Mouse (Mus musculus): ENCODE measurements around the gene Trip6. TPM values are rescaled to one million over a fixed set of nuclear protein-coding genes. Genes with fewer than 3 reads are reported as not detected.

Gene Trip6
- total RNA-seq (2021), result 10 to 100 TPM; 32.5 to 36.0 TPM

DNA sequence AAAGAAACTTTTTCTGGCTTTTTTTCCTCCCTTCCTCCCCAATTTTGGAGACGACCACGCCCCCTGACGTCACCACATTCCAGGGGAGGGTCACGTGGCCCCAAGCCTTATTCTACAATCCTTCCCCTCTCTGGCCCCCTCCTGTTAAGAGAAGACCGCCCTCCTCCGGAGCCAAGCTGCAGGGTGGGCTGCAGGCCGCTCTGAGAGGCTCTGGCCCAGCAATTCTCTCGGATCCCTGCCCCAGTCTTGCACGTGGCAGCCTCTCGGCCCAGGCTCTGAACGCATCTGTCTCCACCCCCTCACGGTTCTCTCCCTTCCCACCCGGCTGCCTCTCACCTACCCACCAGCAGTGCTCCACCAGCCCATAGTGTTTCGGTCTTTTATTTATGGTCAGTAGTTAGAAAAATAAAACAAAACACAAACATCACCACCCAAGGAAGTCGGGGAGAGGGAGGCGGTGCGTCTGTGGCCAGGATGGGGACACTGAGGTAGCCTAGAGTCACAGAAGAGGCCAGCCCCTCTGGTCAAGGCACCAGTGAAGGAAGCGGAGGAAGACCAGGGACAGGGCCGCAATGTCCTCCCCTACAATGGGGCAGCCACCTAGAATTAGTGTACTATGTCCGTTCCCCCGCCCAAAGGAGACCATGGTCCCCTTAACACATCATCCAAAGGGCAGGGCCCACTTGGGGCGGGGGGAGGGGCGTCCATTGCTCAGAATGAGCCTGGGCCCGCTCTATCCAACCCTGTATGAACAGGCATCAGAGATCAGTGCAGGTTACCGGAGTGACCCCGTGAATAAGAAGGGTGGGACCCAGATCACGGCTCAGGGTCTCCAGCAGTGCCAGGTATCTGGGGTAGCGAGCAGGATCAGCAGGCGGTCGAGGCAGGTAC is at the start of gene Trip6:
TSS of gene Trip6 (minus strand) at position 212 of the 891 bp plus-strand sequence.
- DNase-seq, result peak; percentile 95

DNA sequence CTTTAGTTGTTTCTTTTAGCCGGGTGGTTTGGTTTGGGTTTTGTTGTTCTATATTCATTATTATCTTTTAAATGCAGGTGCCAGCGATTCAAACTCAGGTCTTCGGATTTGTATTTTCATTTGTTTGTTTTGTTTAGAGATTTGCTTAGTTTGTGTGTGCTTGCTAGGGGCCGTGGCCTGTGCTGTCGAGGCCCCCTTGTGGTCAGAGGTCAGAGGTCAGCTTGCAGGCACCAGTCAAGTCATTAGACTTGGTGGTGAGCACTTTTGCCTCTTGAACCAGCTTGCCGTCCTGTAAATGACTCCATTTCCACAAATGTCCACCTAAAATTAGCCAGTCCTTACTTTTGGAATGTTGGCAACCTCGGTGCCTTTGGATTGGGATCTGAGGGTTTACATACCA is 44.2 kb upstream of the Trip6 start:
- DNase-seq, result no peak

DNA sequence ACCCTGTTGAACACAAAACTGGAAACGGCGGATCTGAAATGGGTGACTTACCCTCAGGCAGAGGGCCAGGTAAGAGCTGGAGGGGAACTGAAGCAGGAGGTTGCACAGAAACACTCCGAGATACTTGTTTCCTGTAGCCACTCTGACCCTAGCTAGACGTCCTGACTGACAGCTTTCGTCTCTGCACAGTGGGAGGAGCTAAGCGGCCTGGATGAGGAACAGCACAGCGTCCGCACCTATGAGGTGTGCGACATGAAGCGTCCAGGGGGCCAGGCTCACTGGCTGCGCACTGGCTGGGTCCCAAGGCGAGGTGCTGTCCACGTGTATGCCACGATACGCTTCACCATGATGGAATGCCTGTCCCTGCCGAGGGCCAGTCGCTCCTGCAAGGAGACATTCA is 39.9 kb upstream of the Trip6 start:
- DNase-seq, result no peak

DNA sequence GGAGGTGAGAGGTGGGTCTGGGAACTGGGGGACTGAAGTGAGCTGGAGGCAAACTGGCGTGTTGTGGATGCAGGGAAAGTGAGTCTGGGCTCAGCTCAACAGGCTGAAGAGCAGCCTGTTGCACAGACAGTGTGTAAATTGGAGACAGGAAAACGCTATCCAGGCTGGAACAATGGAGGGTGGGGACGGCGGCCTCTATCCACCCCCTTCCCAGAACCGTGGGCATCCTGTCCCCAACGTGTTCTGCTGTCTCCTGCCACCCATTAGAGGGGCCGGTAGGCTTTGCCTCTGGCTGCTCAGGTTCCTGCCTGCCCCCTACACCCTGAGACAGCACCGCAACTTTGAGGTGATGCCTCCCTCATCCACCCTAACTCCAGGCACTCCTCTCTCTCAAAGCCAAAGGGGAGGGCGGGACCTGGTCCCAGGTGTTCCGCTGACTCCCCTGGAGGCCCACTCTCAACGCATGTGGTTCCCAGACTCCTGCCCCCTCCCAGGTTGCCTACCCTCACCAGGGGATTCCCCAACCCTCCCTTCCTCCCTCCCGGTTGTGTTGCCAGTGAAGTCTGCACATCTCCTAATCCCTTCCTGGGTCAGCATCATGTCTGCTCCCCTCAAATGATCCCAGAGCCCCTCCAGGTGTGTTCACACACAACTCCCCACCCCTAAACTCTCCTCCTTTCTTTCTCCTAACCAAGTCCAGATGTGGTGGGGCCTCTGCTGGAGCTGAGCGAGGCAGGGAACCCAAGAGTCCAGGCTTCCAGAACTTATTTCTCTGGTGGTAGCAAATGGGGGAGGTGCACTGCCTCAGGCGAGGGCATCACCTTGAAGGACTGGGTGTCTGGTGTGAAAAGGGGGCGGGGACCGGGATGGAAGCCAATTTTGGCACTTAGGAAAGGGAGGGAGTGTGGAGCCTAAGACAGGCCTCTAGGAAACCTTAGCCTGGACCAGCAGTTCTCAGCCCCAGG is 38.1 kb upstream of the Trip6 start:
- DNase-seq, result peak; percentile 80

DNA sequence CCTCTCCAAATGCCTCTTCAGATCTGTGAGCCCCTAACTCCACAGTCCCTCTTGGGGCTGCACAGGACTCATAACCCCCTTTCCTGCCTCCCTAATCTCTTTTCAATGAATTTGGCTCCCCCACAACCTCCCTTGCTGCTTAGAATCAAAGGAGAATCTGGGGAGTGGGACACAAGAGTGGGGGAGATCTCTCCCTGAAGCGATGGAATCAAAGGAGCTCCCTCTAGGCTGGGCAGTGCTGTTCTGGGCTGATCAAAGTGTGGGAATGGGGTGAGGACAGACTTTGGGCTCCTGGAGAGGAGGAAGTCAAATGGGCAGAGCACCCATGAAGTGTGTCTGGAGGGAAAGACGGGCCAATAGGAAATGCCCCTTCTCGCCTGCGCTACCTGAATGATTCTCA is 37.2 kb upstream of the Trip6 start:
- DNase-seq, result no peak

DNA sequence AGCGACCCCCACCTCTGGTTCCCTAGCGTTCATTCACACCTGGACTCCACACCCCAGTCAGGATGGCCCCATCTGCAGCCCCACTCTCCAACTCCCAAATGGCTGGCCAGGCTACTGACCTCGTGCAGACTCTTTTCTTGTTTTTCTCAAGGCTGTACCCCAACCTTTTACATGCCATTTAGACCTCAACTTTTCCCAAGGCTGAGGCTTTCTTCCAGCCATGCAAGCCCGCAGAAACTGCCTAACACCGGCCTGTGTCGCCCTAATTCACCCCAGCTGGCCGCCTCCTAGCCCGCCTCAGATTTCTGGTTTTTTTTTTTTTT is 36.8 kb upstream of the Trip6 start:
- DNase-seq, result no peak

DNA sequence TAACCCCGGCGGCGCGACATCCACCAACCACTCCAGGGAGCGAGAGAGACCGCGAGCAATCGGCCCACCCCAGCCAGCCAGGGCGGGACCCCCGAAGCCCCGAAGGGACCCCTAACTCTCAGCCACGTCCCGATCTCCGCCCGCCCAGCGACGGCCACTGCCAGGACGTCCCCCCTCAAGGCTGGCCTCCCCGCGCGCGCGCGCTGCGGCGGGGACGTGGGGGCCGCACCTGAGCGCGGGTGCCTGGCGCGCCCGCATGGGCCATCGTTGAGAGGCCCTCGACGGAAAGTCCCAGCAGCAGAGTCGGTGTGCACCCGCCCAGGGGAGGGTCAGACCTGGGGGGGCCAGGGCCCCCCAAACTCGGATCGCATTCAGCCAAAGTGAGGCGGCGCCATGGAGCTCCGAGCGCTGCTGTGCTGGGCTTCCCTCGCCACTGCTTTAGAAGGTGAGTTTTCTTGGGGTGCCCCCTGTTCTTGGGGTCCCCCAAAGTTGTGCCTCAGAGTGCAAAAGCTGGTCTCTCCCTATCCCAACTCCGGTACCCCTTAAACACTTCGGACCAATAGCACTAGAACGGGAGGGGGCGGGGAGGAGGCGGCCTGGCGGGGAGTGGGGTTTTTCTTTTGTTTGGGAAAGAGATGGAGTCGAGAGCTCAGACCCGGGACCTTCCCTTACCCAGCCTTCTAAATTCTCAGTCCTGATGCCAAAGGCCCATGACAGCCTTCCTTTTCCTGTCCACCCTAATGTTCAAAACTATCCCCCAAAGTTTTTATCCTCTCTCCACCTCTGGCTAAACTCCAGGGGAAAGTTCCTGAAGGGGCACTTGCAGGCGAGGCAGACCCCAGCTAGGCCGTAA is 36.2 kb upstream of the Trip6 start:
- no peak for DNase-seq

DNA sequence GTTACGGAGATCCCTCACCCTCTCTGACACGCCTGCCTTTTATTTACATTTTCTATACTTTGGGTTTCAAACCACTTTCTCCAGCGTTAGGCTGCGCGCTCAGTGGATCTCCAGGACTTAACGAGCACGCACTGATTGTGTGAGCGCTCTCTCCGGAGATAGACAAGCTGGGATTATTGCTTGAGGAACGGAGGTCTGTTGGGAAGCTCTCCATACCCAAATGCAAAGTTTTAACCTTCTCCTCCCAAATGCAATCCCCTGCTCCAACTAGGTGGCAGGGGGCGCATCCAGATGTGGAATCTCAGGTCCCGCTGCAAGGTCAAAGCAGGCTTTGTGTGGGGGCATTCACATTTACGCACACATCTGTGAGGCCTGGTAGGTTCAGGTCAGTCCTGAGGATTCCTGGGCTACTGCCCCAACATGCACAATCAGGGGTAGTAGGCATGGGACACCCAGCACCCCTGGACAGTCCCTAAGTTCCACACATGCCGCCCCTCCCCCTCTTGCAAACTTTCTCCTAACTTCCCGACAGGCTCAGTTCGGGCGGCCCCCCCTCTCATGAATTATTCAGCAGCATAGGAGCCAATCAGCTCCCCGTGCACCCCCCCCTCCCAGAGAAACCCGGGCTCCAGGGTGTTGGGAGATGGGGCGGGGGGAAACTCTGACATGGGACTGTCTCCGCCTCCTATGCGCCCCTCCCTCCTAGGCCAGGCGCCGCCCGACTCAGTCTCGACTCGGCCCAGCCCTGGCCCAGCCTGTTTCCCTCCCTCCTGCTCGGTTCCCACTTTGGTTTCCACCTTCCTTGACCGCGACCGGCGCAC is 35.4 kb upstream of the Trip6 start, which contains the start of gene Ephb4:
TSS of gene Ephb4 (plus strand) at position 726 of the 821 bp plus-strand sequence.
- DNase-seq, result peak; percentile 96

DNA sequence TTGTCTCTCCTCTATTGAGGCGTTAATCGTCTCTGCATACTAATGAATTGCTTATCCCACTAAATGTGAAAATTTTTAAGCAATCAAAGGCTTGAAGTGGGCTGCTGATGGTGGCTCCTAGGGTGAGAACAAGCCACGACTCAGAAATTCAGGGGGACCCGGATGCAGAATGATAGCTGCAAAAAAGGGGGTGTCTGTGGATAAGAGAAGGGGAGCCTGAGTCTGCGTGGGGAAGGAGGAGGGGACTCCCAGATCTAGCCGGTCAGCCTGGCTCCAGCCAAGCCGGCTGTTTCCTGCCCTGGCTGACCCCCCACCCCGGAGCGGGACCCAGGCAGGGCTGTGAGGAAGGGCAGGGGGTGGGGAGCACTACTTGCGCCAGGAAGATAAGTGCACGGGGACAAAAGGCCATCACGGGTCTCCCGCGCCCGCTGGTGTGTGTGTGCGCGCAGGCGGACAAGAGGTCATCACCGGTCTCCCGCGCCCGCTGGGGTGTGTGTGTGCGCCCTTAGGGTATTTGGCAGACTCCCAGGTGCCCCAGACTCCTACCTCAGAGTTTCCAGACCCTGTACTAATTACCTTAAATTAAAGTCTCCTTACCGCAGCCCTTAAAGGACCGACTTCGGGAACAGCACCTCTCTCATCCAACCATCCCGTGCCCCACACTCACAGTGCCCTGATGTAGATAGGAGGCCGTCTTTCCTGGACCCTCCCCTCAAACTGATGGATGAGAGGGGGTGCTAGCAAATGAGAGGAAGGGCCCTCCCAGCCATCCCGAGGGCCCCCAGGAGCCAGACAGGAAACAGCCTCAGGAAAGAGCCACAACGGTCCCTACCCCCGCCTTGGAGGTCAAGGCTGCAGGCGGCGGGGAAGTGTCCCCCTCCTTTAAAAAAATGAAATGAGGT is 34.5 kb upstream of the Trip6 start:
- DNase-seq, result peak; percentile 86

DNA sequence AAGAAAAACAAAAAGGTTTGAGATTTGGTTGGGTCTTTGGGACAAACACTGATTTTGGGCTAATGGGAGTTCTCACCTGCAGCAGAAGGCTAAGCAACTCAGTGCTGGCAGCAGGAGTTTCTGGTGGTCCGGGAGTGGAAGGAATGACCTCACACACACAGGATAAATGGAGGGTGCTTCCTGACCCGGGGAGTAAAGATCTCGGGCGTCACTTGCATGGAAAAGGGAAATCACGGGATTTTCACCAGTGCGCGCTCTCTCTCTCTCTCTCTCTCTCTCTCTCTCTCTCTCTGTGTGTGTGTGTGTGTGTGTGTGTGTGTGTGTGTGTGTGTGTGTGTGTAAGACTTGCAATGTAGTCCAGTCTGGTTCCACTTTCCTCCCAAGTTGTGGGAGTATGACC is 33.7 kb upstream of the Trip6 start:
- peak; percentile 37 for DNase-seq

DNA sequence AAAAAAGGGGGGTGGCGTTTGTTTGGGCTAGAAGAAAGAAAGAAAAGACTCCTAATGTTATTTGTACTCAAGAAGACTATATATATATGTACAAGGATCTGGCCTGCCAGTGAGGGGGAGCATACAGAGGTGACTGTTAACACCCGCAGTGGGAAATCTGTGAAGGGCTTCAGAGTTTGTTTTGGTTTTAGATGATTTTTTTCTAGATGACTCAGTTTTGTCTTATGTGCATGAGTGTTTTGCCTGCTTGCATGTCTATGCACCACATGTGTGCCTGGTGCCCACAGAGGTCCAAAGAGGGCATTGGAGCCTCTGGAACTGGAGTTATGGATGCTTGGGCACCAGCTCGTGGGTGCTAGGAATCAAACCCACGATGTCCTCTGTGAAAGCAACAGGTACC is 32.8 kb upstream of the Trip6 start:
- no peak for DNase-seq

DNA sequence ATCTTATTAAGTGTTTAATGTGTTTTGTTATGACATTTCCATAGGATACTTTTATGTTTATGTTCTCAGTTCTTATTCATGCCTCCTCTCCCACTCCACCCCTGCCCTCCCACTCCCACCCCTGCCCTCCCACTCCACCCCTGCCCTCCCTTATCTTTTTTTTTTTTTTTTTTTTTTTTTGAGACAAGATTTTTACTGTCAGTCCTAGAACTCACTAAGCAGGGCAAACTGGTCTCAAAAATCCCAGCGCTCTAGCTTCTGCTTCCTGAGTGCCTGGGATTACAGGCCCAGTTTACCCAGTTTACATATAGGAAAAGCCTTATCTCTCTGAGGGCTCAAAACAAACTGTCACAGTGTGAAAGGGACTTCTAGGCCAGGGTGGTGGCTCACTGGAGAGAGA is 32.2 kb upstream of the Trip6 start:
- no peak for DNase-seq

DNA sequence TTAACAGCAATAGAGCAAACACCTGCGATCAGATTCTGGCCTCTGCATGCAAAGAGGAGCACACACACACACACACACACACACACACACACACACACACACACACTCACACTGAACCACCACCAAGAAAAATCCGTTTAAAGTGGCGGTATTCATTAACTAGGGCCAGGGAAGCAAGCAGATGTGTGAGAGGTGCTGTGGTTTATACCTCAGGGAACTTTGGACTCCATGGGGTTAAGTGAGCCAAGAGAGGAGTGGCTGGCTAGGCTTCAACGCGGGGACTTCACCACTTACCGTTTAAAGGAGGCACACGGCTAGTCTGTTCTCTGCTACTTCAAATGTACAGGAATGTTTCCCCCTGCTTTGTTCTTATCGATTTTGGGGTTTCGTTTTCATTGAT is 31.6 kb upstream of the Trip6 start:
- peak; percentile 32 for DNase-seq

DNA sequence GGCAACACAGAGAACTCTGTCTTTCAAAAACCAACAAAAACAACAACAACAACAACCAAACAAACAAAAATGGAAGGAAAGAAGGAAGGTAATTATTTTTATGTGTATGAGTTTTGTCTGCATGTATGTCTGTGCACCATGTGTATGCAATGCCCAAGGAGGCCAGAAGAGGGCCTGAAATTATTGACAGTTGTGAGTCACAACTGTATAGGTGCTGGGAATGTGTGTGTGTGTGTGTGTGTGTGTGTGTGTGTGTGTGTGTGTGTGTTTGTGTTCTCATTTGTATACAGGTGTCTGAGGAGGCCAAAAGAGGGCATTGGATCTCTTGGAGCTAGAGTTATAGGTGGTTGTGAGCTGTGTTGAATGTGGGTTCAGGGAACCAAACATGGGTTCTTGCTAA is 29.7 kb upstream of the Trip6 start:
- DNase-seq, result no peak

DNA sequence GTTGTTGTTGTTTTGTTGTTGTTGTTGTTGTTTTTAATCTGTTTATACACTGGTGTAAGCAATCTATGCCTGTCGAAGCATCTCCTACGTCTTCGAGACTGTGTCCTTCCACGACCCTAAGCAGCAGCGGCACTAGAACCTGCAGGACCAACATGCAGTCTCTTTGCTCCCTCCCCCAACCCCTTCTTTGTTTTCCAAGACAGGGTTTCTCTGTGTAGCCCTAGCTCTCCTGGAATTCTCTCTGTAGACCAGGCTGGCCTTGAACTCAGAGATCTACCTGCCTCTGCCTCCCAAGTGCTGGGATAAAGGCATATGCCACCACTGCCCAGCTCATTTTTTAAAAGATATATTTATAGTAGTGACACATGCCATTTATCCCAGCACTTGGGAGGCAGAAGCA is 29.2 kb upstream of the Trip6 start:
- no peak for DNase-seq

DNA sequence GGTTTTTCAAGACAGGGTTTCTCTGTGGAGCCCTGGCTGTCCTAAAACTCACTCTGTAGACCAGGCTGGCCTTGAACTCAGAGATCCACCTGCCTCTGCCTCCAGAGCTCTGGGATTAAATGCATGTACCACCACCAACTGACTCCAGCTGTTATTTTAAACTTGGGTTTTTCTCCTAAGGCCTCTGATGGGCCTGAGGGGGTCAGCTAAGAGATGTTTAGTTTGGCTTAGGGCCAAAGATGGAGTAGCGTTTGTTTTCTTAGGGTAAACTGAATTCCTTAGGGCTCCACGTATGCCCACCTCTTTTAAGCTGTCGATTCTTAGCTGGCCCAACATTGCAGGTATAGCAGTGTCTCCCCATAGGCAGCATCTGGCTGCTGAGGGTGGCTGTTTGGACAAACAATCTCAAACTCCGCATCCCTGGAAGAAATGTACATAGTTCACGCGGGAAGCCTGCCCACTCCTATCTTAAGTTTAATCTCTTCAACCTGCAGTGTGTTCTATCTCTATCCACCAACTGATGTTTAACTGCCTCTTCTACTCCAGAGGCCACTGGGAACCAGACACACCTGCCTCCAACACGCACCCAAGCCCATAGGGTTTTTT is 28.3 kb upstream of the Trip6 start:
- no peak for DNase-seq

DNA sequence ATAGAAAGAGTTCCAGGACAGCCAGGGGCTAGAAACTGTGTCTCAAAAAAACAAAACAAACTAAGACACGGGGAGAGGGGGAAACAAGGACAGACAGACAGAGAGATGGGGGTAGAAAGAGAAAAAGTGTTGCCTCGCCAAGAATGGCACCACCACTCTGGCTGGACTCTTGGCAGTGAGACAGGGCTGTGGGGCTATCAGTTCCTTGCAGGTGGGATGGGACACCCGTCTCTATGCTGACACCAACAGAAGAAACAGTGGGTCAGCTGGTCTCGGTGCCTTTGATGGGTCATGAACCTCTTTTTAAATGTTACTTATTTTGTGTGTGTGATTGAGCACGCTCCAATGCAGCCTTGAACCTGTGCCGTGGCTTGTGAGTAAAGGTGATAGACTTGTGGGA is 26.0 kb upstream of the Trip6 start:
- DNase-seq, result no peak

DNA sequence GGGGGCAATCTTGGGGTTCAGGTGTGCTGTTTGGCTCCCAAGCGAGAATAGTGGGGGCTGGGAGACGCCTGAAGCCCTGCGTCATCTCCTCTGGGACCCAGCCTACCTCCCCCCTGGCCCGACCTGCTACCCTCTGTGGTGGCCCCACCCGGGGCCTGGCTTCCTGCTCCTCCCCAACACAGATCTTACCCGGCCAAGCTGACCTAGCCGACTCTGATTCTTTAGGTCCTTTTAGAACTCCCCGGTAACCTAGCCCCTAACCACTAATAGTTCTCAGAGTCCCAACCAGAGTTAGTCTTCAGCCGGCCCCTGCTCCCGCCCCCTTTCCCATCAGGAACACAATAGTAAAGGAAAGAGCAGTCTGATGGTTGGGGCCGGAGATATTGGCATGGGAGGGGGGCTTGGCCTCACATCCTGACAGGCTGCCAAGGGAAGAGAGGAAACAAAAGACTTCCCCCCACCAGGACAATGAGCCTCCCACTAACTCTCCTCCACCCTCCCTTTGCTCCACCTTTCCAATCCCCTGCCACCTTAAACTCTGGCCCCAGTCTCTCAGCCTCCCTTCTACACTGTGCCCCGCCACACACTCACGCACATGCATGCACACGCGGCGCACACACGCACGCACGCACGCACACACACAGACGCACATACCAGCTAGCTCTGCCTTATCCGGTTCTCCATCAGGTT is 25.2 kb upstream of the Trip6 start:
- DNase-seq, result peak; percentile 79

DNA sequence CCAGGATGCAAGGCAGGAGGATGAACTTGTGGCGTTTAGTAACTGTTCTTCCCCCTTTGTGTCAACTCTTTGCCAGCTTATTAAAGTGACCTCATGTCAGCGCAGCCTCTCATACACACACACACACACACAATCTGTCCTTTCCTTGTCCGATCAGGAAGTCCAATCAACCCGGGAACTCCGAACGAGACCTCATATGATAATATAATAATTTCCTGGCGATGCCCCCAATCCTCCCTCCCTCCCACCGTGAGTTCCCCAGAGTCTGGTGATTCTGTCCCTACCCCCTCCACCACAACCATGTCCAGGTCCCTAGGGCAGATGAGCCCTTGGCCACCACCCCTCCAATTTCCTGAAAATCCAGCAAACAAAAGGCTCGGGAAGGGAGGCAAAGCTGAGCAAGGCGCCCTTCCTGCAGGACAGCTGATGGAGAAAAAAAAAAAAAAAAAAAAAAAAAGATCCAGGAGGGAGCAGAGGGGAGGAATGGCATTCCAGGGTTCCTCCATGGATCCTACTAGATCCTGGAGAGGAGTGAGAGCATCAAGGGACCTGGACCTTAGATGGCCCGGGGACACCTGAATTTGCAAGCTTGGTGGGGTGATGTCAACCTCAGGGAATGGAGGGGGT is 24.6 kb upstream of the Trip6 start:
- DNase-seq, result peak; percentile 72

Measured in heart, postnatal 4 days (tissue).